Mouse (Mus musculus): ENCODE results near the gene Ece2. TPM values are rescaled to one million over a fixed set of nuclear protein-coding genes. Genes with fewer than 3 reads are reported as not detected.

Gene Ece2
- 0.13 TPM for polyA plus RNA-seq (2014; fragmentation: Illumina TruSeq; extraction: RNeasy Lipid Tissue Mini Kit (QIAGEN cat#74804); ENCODE audit: low read depth, low replicate concordance)

GRCm38 (mm10) chr16:20629731-20630634 lies at the start of gene Ece2:
Gene Ece2, plus strand, starts transcription at chr16:20629828.

GRCm38 (mm10) chr16:20589366-20589938 lies 40.2 kb upstream of the Ece2 start, which contains the start of gene Vwa5b2:
Gene Vwa5b2, plus strand, starts transcription at chr16:20589471.

GRCm38 (mm10) chr16:20611357-20612227 lies 18.0 kb upstream of the Ece2 start, which contains the start of the genes Eef1akmt4, Gm49333 and Alg3:
Gene Eef1akmt4, plus strand, starts transcription at chr16:20611593.
Gene Gm49333, plus strand, starts transcription at chr16:20611610.
Gene Alg3, minus strand, starts transcription at chr16:20611735.

GRCm38 (mm10) chr16:20621191-20621990 lies 8.2 kb upstream of the Ece2 start, which contains the start of gene Camk2n2:
Gene Camk2n2, minus strand, starts transcription at chr16:20621287.

GRCm38 (mm10) chr16:20651076-20651946 lies 21.7 kb downstream of the Ece2 start, which contains the start of gene Psmd2:
Gene Psmd2, plus strand, starts transcription at chr16:20651652.

GRCm38 (mm10) chr16:20668013-20668412 lies 38.4 kb downstream of the Ece2 start, which contains the start of gene Eif4g1:
Gene Eif4g1, plus strand, starts transcription at chr16:20668313.

GRCm38 (mm10) chr16:20693111-20693701 lies 63.6 kb downstream of the Ece2 start, which contains the start of gene Fam131a:
Gene Fam131a, plus strand, starts transcription at chr16:20693241.

Other genes starting within 250 kb of the Ece2 start
- gene Abcc5, start 203.4 kb upstream of the Ece2 start, polyA plus RNA-seq (2014; fragmentation: Illumina TruSeq; extraction: RNeasy Lipid Tissue Mini Kit (QIAGEN cat#74804); ENCODE audit: low read depth, low replicate concordance): 17.0 TPM
- 21.4 TPM for gene Eif2b5, start 131.0 kb upstream of the Ece2 start, polyA plus RNA-seq (2014; fragmentation: Illumina TruSeq; extraction: RNeasy Lipid Tissue Mini Kit (QIAGEN cat#74804); ENCODE audit: low read depth, low replicate concordance)
- gene Dvl3, start 112.8 kb upstream of the Ece2 start, polyA plus RNA-seq (2014; fragmentation: Illumina TruSeq; extraction: RNeasy Lipid Tissue Mini Kit (QIAGEN cat#74804); ENCODE audit: low read depth, low replicate concordance): 4.9 TPM
- 44.8 TPM for gene Ap2m1, start 94.3 kb upstream of the Ece2 start, polyA plus RNA-seq (2014; fragmentation: Illumina TruSeq; extraction: RNeasy Lipid Tissue Mini Kit (QIAGEN cat#74804); ENCODE audit: low read depth, low replicate concordance)
- 25.1 TPM for gene Abcf3, start 81.3 kb upstream of the Ece2 start, polyA plus RNA-seq (2014; fragmentation: Illumina TruSeq; extraction: RNeasy Lipid Tissue Mini Kit (QIAGEN cat#74804); ENCODE audit: low read depth, low replicate concordance)
- gene Vwa5b2, start 40.4 kb upstream of the Ece2 start, polyA plus RNA-seq (2014; fragmentation: Illumina TruSeq; extraction: RNeasy Lipid Tissue Mini Kit (QIAGEN cat#74804); ENCODE audit: low read depth, low replicate concordance): not detected
- gene Eef1akmt4, start 18.2 kb upstream of the Ece2 start, polyA plus RNA-seq (2014; fragmentation: Illumina TruSeq; extraction: RNeasy Lipid Tissue Mini Kit (QIAGEN cat#74804); ENCODE audit: low read depth, low replicate concordance): 0.52 TPM
- gene Gm49333, start 18.2 kb upstream of the Ece2 start, polyA plus RNA-seq (2014; fragmentation: Illumina TruSeq; extraction: RNeasy Lipid Tissue Mini Kit (QIAGEN cat#74804); ENCODE audit: low read depth, low replicate concordance): not detected
- gene Alg3, start 18.1 kb upstream of the Ece2 start, polyA plus RNA-seq (2014; fragmentation: Illumina TruSeq; extraction: RNeasy Lipid Tissue Mini Kit (QIAGEN cat#74804); ENCODE audit: low read depth, low replicate concordance): 5.3 TPM
- 1.9 TPM for gene Camk2n2, start 8.5 kb upstream of the Ece2 start, polyA plus RNA-seq (2014; fragmentation: Illumina TruSeq; extraction: RNeasy Lipid Tissue Mini Kit (QIAGEN cat#74804); ENCODE audit: low read depth, low replicate concordance)
- gene Psmd2, start 21.8 kb downstream of the Ece2 start, polyA plus RNA-seq (2014; fragmentation: Illumina TruSeq; extraction: RNeasy Lipid Tissue Mini Kit (QIAGEN cat#74804); ENCODE audit: low read depth, low replicate concordance): 163 TPM
- 123 TPM for gene Eif4g1, start 38.5 kb downstream of the Ece2 start, polyA plus RNA-seq (2014; fragmentation: Illumina TruSeq; extraction: RNeasy Lipid Tissue Mini Kit (QIAGEN cat#74804); ENCODE audit: low read depth, low replicate concordance)
- 0.41 TPM for gene Fam131a, start 63.4 kb downstream of the Ece2 start, polyA plus RNA-seq (2014; fragmentation: Illumina TruSeq; extraction: RNeasy Lipid Tissue Mini Kit (QIAGEN cat#74804); ENCODE audit: low read depth, low replicate concordance)
- gene Polr2h, start 87.8 kb downstream of the Ece2 start, polyA plus RNA-seq (2014; fragmentation: Illumina TruSeq; extraction: RNeasy Lipid Tissue Mini Kit (QIAGEN cat#74804); ENCODE audit: low read depth, low replicate concordance): 9.8 TPM
- 1.4 TPM for gene Clcn2, start 87.9 kb downstream of the Ece2 start, polyA plus RNA-seq (2014; fragmentation: Illumina TruSeq; extraction: RNeasy Lipid Tissue Mini Kit (QIAGEN cat#74804); ENCODE audit: low read depth, low replicate concordance)
- 0.21 TPM for gene Chrd, start 103.3 kb downstream of the Ece2 start, polyA plus RNA-seq (2014; fragmentation: Illumina TruSeq; extraction: RNeasy Lipid Tissue Mini Kit (QIAGEN cat#74804); ENCODE audit: low read depth, low replicate concordance)
- not detected for gene Thpo, start 104.7 kb downstream of the Ece2 start, polyA plus RNA-seq (2014; fragmentation: Illumina TruSeq; extraction: RNeasy Lipid Tissue Mini Kit (QIAGEN cat#74804); ENCODE audit: low read depth, low replicate concordance)